ENCODE assay signal across 18 mouse cellular contexts in genomic region chr4:78773867-78774266, GRCm38 (mm10).
"Had no signal": no experiment of that assay in that cellular context is flagged by ENCODE, and none has a peak within 500 bp of the region (broad histone marks: within the 10 kb centered on the region; RNA-seq: fewer than 3 reads in every experiment).

No protein-coding gene starts in this region.

- H3K4me3 ChIP-seq: left cerebral cortex, adult 2 months; liver, embryonic 13.5 days; megakaryocyte, embryonic 14.5 days; neural tube, embryonic 12.5 days; neural tube, embryonic 15.5 days; stomach, embryonic 15.5 days had no signal

- H3K9ac ChIP-seq: liver, embryonic 13.5 days; neural tube, embryonic 12.5 days; neural tube, embryonic 15.5 days; stomach, embryonic 15.5 days had no signal

- H3K4me1 ChIP-seq: liver, embryonic 13.5 days; megakaryocyte, embryonic 14.5 days; neural tube, embryonic 12.5 days; neural tube, embryonic 15.5 days; stomach, embryonic 15.5 days had no signal

- H3K27ac ChIP-seq: left cerebral cortex, adult 2 months; liver, embryonic 13.5 days; neural tube, embryonic 12.5 days; neural tube, embryonic 15.5 days; stomach, embryonic 15.5 days had no signal

- H3K27me3 ChIP-seq: liver, embryonic 13.5 days; megakaryocyte, embryonic 14.5 days; neural tube, embryonic 12.5 days; neural tube, embryonic 15.5 days; stomach, embryonic 15.5 days had no signal

- H3K4me2 ChIP-seq: liver, embryonic 13.5 days; midbrain, embryonic 11.5 days; neural tube, embryonic 12.5 days; neural tube, embryonic 15.5 days; stomach, embryonic 15.5 days had no signal

- DNase-seq: kidney, postnatal 10 days; kidney, postnatal 36 days; layer of hippocampus, postnatal 36 days; liver, embryonic 13.5 days; lung, adult 2 months; lung, postnatal 14 days; lung, postnatal 4 days; midbrain, embryonic 14.5 days; retina, postnatal 1 day; right cerebral cortex, postnatal 25 days; spleen, adult 18-20 months; thymus, postnatal 25 days had no signal

- H3K9me3 ChIP-seq: liver, embryonic 13.5 days; neural tube, embryonic 12.5 days; neural tube, embryonic 15.5 days; stomach, embryonic 15.5 days had no signal

- H3K36me3 ChIP-seq: liver, embryonic 13.5 days; neural tube, embryonic 12.5 days; neural tube, embryonic 15.5 days; stomach, embryonic 15.5 days had no signal
